Mouse (Mus musculus): ENCODE results near the gene Rpl39. TPM values are rescaled to one million over a fixed set of nuclear protein-coding genes. Genes with fewer than 3 reads are reported as not detected.

The Rpl39 gene
- polyA plus RNA-seq, 1 experiment: 1,601 TPM

DNA sequence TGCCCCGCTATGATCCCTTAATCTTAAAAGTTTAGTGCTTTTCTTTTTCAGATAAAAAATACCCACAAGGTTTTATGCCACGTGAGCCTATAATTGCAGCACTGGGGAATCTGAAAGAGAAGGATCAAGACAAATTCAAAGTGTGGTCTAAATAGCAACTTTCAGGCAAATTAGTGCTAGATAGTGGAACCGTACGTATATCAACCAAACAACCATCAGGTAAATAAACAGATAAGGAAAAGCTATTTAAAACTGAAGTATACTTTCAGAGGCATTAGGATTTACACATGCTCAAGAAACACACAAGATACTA lies 25.6 kb upstream of the Rpl39 start:
- Histone ChIP-seq H3K4me1 (ENCODE audit: control insufficient read depth, insufficient read depth, low read length) (no peaks in the 10 kb centered on the region), H3K27ac (ENCODE audit: insufficient read depth, low read length) (no peak overlapping the region), H3K9ac (ENCODE audit: low read depth, poor library complexity, severe bottlenecking) (no peak overlapping the region), H3K36me3 (ENCODE audit: control insufficient read depth, insufficient read depth, low read length, poor library complexity, severe bottlenecking) (no peaks in the 10 kb centered on the region; the same call in 1 of the 2 replicates), H3K4me3 (ENCODE audit: low read depth, low read length) (no peak overlapping the region; the same call in 1 of the 2 replicates), H3K27me3 (ENCODE audit: control insufficient read depth, insufficient read depth, low read length, poor library complexity, severe bottlenecking) (no peaks in the 10 kb centered on the region), H3K9me3 (replicated peaks; ENCODE audit: control insufficient read depth, insufficient read depth, low read length, poor library complexity, severe bottlenecking) (no peaks in the 10 kb centered on the region)
- TF ChIP-seq CTCF (IDR thresholded peaks at IDR 0.05; ENCODE audit: low read depth, low read length) (no peak), EP300 (IDR thresholded peaks at IDR 0.05; ENCODE audit: insufficient read depth, low read depth, low read length) (no peak), POLR2A (IDR thresholded peaks at IDR 0.05; ENCODE audit: insufficient read depth, low read length) (no peak)

DNA sequence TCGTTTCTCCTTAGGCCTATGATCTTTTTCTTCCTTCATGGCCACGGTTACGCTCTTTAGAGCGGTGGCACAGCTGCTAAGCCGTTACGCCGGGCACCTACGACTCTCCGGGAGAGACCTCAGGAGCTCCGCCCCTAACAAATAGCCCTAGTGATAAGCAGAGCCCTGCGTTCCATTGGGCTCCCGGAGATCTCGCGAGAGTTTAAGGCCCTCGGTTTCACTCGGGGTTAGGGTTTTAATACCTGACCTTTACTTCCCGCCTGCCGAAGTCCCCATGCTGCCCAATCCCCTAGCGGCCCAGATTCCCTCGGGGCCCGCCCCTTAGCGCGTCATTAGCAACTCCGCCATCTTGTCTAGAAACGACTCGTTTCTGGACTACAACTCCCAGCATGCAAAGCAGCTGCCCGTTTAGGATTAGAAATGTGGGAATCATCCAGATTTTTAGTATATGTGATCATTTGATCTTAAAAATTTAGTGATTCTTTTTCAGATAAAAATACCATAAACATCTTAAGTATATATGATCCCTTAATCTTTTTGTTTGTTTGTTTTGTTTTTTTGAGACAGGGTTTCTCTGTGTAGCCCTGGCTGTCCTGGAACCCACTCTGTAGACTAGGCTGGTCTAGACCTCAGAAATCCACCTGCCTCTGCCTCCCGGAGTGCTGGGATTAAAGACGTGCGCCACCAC lies 25.1 kb upstream of the Rpl39 start, which contains the start of gene Upf3b:
Gene Upf3b, minus strand, starts transcription at position 130 of the 688 bp plus-strand sequence.
- Histone ChIP-seq H3K27ac (ENCODE audit: insufficient read depth, low read length) (peak within 1 kb of the TSS; percentile 47), H3K9me3 (replicated peaks; ENCODE audit: control insufficient read depth, insufficient read depth, low read length, poor library complexity, severe bottlenecking) (no peaks in the 10 kb centered on the region), H3K4me3 (ENCODE audit: low read depth, low read length) (peak within 1 kb of the TSS; percentile 95), H3K4me1 (ENCODE audit: control insufficient read depth, insufficient read depth, low read length) (no peaks in the 10 kb centered on the region), H3K36me3 (ENCODE audit: control insufficient read depth, insufficient read depth, low read length, poor library complexity, severe bottlenecking) (no peaks in the 10 kb centered on the region; the same call in 1 of the 2 replicates), H3K27me3 (ENCODE audit: control insufficient read depth, insufficient read depth, low read length, poor library complexity, severe bottlenecking) (no peaks in the 10 kb centered on the region), H3K9ac (ENCODE audit: low read depth, poor library complexity, severe bottlenecking) (peak within 1 kb of the TSS; percentile 78)
- TF ChIP-seq EP300 (IDR thresholded peaks at IDR 0.05; ENCODE audit: insufficient read depth, low read depth, low read length) (no peak), POLR2A (IDR thresholded peaks at IDR 0.05; ENCODE audit: insufficient read depth, low read length) (peak; percentile 60)

DNA sequence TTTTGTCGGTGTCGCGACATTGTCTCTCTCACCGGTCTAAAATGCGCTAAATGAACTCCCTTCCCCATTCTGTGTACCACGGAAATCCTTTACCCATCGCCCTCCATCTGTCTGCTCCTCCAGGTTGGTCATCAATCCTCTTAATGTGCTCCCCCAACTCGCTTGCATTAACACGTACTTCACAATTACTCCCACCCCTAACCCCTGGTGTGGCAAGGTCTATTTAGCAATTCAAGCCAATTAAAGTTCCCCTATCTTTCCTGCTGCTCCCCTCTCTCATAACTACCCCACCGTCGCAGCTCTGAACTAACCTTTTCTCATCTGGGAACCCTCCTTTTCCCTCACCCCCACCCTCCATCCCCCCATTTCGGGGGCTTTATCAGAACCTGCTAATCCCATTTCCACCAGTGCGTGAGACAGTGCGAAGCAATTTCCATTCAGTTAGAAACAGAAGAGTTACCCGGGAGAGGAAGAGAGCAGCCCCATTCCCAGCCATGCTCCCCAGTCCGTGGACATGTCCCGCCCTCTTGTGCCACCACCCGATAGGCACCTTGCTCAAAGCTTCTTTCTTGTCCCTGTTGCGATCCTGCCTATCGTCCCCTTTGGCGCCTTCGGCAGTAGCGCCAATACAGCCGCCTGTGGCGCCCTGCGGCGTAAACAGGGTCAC lies 24.5 kb upstream of the Rpl39 start:
- TF ChIP-seq CTCF (IDR thresholded peaks at IDR 0.05; ENCODE audit: low read depth, low read length) (no peak), POLR2A (IDR thresholded peaks at IDR 0.05; ENCODE audit: insufficient read depth, low read length) (no peak), EP300 (IDR thresholded peaks at IDR 0.05; ENCODE audit: insufficient read depth, low read depth, low read length) (no peak)
- peak overlapping the region; percentile 78 for H3K9ac ChIP-seq (ENCODE audit: low read depth, poor library complexity, severe bottlenecking)
- H3K4me3 ChIP-seq (ENCODE audit: low read depth, low read length): peak overlapping the region; percentile 95
- peak overlapping the region; percentile 47 for H3K27ac ChIP-seq (ENCODE audit: insufficient read depth, low read length)
- no peaks in the 10 kb centered on the region; the same call in 1 of the 2 replicates for H3K36me3 ChIP-seq (ENCODE audit: control insufficient read depth, insufficient read depth, low read length, poor library complexity, severe bottlenecking)
- H3K9me3 ChIP-seq (replicated peaks; ENCODE audit: control insufficient read depth, insufficient read depth, low read length, poor library complexity, severe bottlenecking): no peaks in the 10 kb centered on the region
- no peaks in the 10 kb centered on the region for H3K4me1 ChIP-seq (ENCODE audit: control insufficient read depth, insufficient read depth, low read length)
- H3K27me3 ChIP-seq (ENCODE audit: control insufficient read depth, insufficient read depth, low read length, poor library complexity, severe bottlenecking): no peaks in the 10 kb centered on the region

DNA sequence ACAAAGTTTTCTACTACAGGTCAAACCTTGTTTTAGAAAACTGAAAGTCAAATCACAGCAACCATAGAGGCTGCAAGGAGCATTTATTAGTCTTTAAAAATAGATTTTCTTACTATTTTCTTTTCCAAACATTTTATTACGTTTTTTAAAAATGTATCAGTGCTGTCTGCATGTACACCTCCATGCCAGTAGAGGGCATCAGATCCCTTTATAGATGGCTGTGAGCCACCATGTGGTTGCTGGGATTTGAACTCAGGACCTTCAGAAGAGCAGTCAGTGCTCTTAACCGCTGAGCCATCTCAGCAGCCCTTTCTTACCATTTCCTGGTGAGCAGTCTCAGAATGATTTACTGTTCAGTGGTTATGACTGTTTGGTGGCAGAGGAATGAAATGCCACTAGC lies 18.6 kb upstream of the Rpl39 start:
- H3K9ac ChIP-seq (ENCODE audit: low read depth, poor library complexity, severe bottlenecking): no peak overlapping the region
- H3K4me3 ChIP-seq (ENCODE audit: low read depth, low read length): no peak overlapping the region
- H3K36me3 ChIP-seq (ENCODE audit: control insufficient read depth, insufficient read depth, low read length, poor library complexity, severe bottlenecking): peaks cover 4% of the 10 kb centered on the region
- H3K4me1 ChIP-seq (ENCODE audit: control insufficient read depth, insufficient read depth, low read length): no peaks in the 10 kb centered on the region
- H3K9me3 ChIP-seq (replicated peaks; ENCODE audit: control insufficient read depth, insufficient read depth, low read length, poor library complexity, severe bottlenecking): no peaks in the 10 kb centered on the region
- TF ChIP-seq CTCF (IDR thresholded peaks at IDR 0.05; ENCODE audit: low read depth, low read length): no peak
- TF ChIP-seq EP300 (IDR thresholded peaks at IDR 0.05; ENCODE audit: insufficient read depth, low read depth, low read length): no peak
- TF ChIP-seq POLR2A (IDR thresholded peaks at IDR 0.05; ENCODE audit: insufficient read depth, low read length): no peak
- H3K27ac ChIP-seq (ENCODE audit: insufficient read depth, low read length): no peak overlapping the region
- H3K27me3 ChIP-seq (ENCODE audit: control insufficient read depth, insufficient read depth, low read length, poor library complexity, severe bottlenecking): no peaks in the 10 kb centered on the region

DNA sequence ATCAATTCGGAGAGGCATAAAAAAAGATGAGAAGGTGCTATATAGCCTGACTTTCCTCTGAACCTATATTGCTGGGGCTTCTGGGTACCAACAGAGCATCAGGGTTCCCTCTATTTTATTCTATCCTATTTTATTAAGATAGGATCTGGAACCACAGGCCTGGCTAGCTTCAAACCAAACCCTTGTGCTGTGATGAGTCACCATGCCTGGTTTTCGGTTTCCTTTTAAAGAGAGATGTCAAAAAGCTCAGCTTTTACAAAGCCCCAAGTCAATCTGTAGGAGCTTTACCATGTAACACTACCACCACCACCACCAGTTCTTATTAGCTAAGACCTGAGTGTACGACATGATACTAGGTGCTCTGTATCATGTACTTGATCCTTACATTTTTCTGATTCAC lies 13.5 kb upstream of the Rpl39 start:
- TF ChIP-seq EP300 (IDR thresholded peaks at IDR 0.05; ENCODE audit: insufficient read depth, low read depth, low read length): no peak
- no peak for TF ChIP-seq POLR2A (IDR thresholded peaks at IDR 0.05; ENCODE audit: insufficient read depth, low read length)
- TF ChIP-seq CTCF (IDR thresholded peaks at IDR 0.05; ENCODE audit: low read depth, low read length): no peak
- no peak overlapping the region for H3K4me3 ChIP-seq (ENCODE audit: low read depth, low read length)
- no peaks in the 10 kb centered on the region for H3K27me3 ChIP-seq (ENCODE audit: control insufficient read depth, insufficient read depth, low read length, poor library complexity, severe bottlenecking)
- H3K27ac ChIP-seq (ENCODE audit: insufficient read depth, low read length): no peak overlapping the region
- H3K36me3 ChIP-seq (ENCODE audit: control insufficient read depth, insufficient read depth, low read length, poor library complexity, severe bottlenecking): peaks cover 4% of the 10 kb centered on the region
- no peaks in the 10 kb centered on the region for H3K9me3 ChIP-seq (replicated peaks; ENCODE audit: control insufficient read depth, insufficient read depth, low read length, poor library complexity, severe bottlenecking)
- H3K4me1 ChIP-seq (ENCODE audit: control insufficient read depth, insufficient read depth, low read length): no peaks in the 10 kb centered on the region
- no peak overlapping the region for H3K9ac ChIP-seq (ENCODE audit: low read depth, poor library complexity, severe bottlenecking)
